Mouse (Mus musculus) C2C12 (cell line): ENCODE results near the gene Wscd1. TPM values are rescaled to one million over a fixed set of nuclear protein-coding genes. Genes with fewer than 3 reads are reported as not detected.

ENCODE experiments used
- H3K27me3 ChIP-seq: one replicate; pipeline ENCODE4 v1.6.1; 2011; ENCODE audit not compliant: control insufficient read depth, insufficient read depth, insufficient read length
- H3K36me3 ChIP-seq: one replicate; pipeline ENCODE4 v1.6.1; 2011; ENCODE audit not compliant: control insufficient read depth, insufficient read depth
- H3K4me3 ChIP-seq: one replicate; pipeline ENCODE4 v1.5.1; 2011; ENCODE audit warnings: mild to moderate bottlenecking, control low read depth; ENCODE audit not compliant: poor library complexity, insufficient read depth, severe bottlenecking
- H3K79me2 ChIP-seq: one replicate; pipeline ENCODE4 v1.6.1; 2011; ENCODE audit not compliant: control insufficient read depth, insufficient read depth
- H3K79me3 ChIP-seq: one replicate; pipeline ENCODE4 v1.6.1; 2011; ENCODE audit warnings: low read depth, control low read depth
- H3ac ChIP-seq: one replicate; pipeline ENCODE3; 2011; ENCODE audit warnings: low read depth; ENCODE audit not compliant: control insufficient read depth, insufficient read length
- CEBPB ChIP-seq: IDR thresholded peaks from one replicate; pipeline ENCODE4 v1.6.1; 2011; ENCODE audit warnings: low read depth, mild to moderate bottlenecking, control low read depth, moderate library complexity
- CTCF ChIP-seq: IDR thresholded peaks from one replicate; pipeline ENCODE4 v1.5.1; 2011; ENCODE audit not compliant: control insufficient read depth, insufficient read depth, insufficient read length
- FOSL1 ChIP-seq: IDR thresholded peaks from one replicate; pipeline ENCODE4 v1.8.0; 2011; ENCODE audit warnings: mild to moderate bottlenecking, low read length; ENCODE audit not compliant: poor library complexity, insufficient read depth, severe bottlenecking
- MAX ChIP-seq: IDR thresholded peaks from one replicate; pipeline ENCODE4 v1.6.1; 2011; ENCODE audit warnings: mild to moderate bottlenecking, control low read depth
- MYOD1 ChIP-seq: IDR thresholded peaks from one replicate; pipeline ENCODE4 v1.6.1; 2011; ENCODE audit warnings: low read depth; ENCODE audit not compliant: control insufficient read depth, insufficient read length
- MYOG ChIP-seq: IDR thresholded peaks from one replicate; pipeline ENCODE4 v1.6.1; 2011; ENCODE audit not compliant: control insufficient read depth, insufficient read length; ENCODE audit errors: extremely low read depth
- USF1 ChIP-seq: IDR thresholded peaks from one replicate; pipeline ENCODE4 v1.6.1; 2011; ENCODE audit warnings: low read depth, mild to moderate bottlenecking, control low read depth, moderate library complexity
- polyA plus RNA-seq: library from polyadenylated mRNA; unstranded; fragments of >200 nt; fragmentation: generic; extraction: Trizol; gene quantifications from one replicate; pipeline ENCODE4 v1.2.1, GENCODE M21; 2012; ENCODE audit warnings: missing spikeins

Wscd1 gene
- polyA plus RNA-seq, 1 experiment = not detected

DNA sequence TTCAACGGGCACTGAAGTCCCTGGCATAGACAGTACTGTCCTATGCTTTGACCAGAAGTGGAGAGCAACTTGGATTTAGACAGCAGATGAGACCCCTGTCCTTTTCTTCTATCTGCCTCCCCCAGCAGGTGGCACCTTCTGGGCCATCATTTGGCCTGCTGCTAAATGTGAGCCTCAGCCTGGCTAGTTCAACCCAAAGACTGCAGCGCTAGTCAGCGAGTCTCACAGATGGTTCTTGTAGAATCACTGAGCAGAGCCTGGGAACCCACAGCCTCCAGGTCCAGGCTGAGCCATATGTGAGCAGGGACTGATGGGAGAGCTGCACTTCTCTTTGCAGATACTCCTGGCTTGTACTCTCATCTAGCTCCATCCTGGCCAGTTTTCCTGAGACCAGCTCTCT is 2.9 kb downstream of the Wscd1 start:
- Histone ChIP-seq H3K79me2 (no peaks in the 10 kb centered on the region), H3K79me3 (no peaks in the 10 kb centered on the region), H3K27me3 (peaks cover 24% of the 10 kb centered on the region), H3K4me3 (no peak overlapping the region), H3ac (no peak overlapping the region), H3K36me3 (no peaks in the 10 kb centered on the region)
- no peak for TF ChIP-seq USF1
- no peak for TF ChIP-seq CEBPB
- TF ChIP-seq FOSL1 = no peak
- TF ChIP-seq MYOD1 = no peak
- TF ChIP-seq CTCF = no peak
- no peak for TF ChIP-seq MYOG

DNA sequence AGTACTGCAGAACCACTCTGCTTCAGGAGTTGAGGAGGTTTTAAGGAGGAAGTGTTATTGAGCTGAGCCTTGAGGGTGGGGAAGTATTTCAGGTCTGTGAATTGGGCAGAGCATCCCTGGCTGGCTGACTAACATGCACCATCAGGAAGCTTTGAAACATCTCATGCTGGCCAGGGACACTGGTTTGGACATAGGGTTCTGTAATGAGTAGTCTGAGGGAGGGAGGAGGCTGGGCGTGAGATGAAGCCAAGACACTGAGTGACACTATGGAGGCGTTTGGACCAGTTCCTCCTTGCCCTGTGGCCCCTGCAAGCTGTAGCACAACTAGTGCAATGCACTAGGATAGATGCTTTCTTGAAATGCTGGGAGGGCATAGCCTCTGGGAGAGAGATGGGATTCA is 5.4 kb downstream of the Wscd1 start:
- no peaks in the 10 kb centered on the region for H3K79me2 ChIP-seq
- H3K36me3 ChIP-seq = no peaks in the 10 kb centered on the region
- H3K4me3 ChIP-seq = no peak overlapping the region
- H3K27me3 ChIP-seq = peaks cover 28% of the 10 kb centered on the region
- H3ac ChIP-seq = no peak overlapping the region
- H3K79me3 ChIP-seq = no peaks in the 10 kb centered on the region
- TF ChIP-seq MAX (no peak), FOSL1 (no peak), USF1 (no peak), CTCF (no peak), MYOG (no peak), MYOD1 (no peak), CEBPB (no peak)

DNA sequence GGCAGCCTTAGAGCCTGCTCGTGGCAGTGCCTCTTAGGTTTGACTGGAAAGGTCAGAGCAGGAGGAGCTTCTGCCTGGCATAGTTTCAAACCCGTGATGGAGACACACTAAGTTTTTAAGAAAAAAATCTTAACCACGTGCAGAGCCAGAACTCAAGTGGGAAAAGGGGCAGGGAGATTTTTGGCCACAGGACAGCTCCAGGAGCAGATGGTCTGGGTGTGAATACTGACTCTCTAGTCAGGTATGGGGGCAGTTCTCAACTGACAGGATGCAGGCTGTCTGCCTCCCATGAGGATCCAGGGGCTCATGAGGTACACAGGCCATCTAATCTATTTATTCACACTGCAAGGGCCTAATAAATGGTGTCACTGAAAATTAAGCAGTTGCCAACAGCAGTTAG is 6.6 kb downstream of the Wscd1 start:
- Histone ChIP-seq H3K27me3 (peaks cover 17% of the 10 kb centered on the region), H3K36me3 (no peaks in the 10 kb centered on the region), H3K79me2 (no peaks in the 10 kb centered on the region), H3ac (no peak overlapping the region), H3K79me3 (no peaks in the 10 kb centered on the region), H3K4me3 (no peak overlapping the region)
- TF ChIP-seq MYOG (no peak), FOSL1 (no peak), CEBPB (no peak), CTCF (no peak), USF1 (no peak), MAX (no peak), MYOD1 (no peak)

DNA sequence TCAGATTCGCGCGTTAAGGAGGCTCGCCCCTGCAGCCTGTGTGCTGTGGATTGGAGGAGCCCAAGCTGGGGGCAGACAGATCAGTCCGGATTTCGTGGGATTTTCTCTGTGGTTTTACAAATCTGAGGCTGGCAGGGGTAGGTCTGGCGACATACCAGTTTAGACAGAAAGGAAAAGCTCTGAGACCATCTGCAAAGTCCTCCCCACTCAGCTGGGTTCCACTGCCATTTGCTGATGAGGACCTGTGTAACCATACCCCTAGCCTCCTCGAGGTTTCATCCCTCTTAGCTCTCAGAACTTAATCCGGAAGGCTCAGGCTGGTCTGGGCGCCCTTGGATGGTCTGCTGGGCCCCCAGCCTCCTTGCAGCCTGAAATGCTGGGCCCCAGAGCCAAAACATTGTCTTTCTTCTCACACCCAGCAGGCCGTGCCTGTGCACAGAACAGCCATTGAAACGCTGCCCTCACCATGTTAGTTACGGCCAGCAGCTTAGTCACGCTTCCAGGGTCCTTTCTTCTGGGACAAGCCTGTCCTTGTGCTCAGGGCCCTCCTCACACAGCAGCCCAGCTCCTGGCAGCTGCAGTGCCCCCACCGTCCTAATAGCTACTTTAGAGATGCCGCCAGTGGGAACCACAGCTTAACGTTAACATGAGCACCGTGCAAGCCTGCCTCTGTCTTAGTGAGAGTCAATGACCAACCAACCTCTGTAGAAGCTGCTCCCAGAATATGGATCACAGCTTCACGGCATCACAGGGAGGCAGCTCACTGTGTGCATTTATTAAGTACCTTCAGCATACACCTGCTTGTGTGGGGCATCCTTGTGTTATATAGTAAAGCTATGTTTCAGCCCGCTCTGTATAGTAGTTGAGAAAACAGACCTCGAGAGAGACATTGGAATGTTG is 8.7 kb downstream of the Wscd1 start:
- H3ac ChIP-seq = no peak overlapping the region
- H3K27me3 ChIP-seq = peaks cover 4% of the 10 kb centered on the region
- H3K36me3 ChIP-seq = no peaks in the 10 kb centered on the region
- H3K4me3 ChIP-seq = no peak overlapping the region
- H3K79me3 ChIP-seq = no peaks in the 10 kb centered on the region
- H3K79me2 ChIP-seq = no peaks in the 10 kb centered on the region
- no peak for TF ChIP-seq MYOG
- TF ChIP-seq FOSL1 = no peak
- no peak for TF ChIP-seq MAX
- TF ChIP-seq MYOD1 = no peak
- TF ChIP-seq CEBPB = no peak
- TF ChIP-seq USF1 = no peak
- TF ChIP-seq CTCF = no peak

DNA sequence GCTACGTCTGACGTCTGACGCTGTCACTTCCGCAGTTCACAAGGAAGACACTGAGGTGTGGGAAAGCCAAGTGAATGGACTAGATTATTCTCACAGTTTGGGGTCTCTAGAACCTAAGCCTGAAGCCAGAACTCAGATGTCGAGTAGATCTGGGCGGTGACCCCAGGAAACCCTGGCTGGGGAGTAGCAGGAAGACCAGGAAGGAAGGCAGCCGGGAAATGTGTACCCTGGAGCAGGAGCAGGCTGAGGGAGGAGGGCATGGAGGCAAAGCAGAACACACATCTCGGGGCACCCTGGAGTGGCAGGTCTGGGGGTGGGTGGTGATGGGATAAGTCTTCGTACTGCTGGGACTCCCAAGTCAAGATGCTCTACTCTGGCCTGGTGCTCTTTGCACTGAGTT is 11.3 kb downstream of the Wscd1 start:
- H3K79me3 ChIP-seq = no peaks in the 10 kb centered on the region

DNA sequence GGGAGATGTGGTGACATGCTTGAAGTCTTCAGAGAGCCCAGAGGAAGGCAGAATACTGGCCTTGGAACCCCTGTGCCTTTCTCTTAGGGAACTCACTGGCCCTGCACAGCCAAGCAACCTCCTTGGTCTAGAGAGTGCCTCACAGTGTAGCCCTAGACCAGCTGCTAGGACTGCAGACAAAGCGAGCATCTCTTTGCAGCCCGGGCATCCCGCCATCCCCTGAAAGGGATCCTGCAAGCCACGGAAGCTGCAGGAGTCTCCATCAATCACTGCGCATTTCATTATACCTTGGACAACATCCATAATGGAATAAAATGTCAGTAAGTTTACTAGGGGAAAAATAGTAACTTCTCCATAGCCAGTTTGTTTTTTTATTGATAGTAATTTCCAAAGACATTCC is 13.4 kb downstream of the Wscd1 start:
- no peak overlapping the region for H3K4me3 ChIP-seq
- peaks cover 7% of the 10 kb centered on the region for H3K27me3 ChIP-seq
- no peak for TF ChIP-seq USF1
- no peak for TF ChIP-seq CTCF
- no peak for TF ChIP-seq MYOD1
- TF ChIP-seq CEBPB = no peak
- no peak overlapping the region for H3ac ChIP-seq
- no peaks in the 10 kb centered on the region for H3K79me2 ChIP-seq
- H3K79me3 ChIP-seq = no peaks in the 10 kb centered on the region
- H3K36me3 ChIP-seq = no peaks in the 10 kb centered on the region

More for the DNA sequence above, 11.3 kb downstream of the Wscd1 start:
- Histone ChIP-seq H3K27me3 (peaks cover 7% of the 10 kb centered on the region), H3ac (no peak overlapping the region), H3K79me2 (no peaks in the 10 kb centered on the region), H3K4me3 (no peak overlapping the region), H3K36me3 (no peaks in the 10 kb centered on the region)
- TF ChIP-seq CEBPB = no peak
